Mouse (Mus musculus): Measurements from ENCODE around the gene Gnl3l. TPM values are rescaled to one million over a fixed set of nuclear protein-coding genes. Genes with fewer than 3 reads are reported as not detected.

Gnl3l gene
- polyA plus RNA-seq, 1 experiment, result 15.2 TPM

DNA sequence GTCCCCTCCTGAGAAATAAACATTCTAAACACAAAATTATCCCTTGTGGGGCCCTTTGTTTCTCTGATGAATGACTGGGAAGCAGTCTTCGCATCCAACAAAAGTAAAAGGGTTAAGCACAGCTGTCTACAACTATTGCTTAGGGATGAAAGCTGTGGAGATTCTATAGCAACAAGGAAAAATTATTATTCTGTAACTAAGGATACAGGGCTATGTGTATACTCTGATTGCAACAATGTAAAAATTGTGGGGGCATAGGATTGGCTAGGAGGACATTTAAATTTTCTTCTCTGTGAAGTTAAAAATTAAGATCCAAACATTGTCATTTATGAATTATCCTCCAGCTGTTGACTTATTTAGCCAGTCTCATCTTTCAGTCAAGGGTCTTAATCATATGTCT, 61.1 kb downstream of the Gnl3l start:
- Histone ChIP-seq H3K27me3 (ENCODE audit: control insufficient read depth, insufficient read depth, insufficient read length) (no peaks in the 10 kb centered on the region), H3K79me2 (ENCODE audit: control insufficient read depth, insufficient read depth) (no peaks in the 10 kb centered on the region), H3K36me3 (ENCODE audit: control insufficient read depth, insufficient read depth) (no peaks in the 10 kb centered on the region), H3K4me3 (no peak overlapping the region), H3K4me2 (ENCODE audit: low read depth) (peak overlapping the region; percentile 19), H3ac (ENCODE audit: control insufficient read depth, insufficient read length) (no peak overlapping the region)
- TF ChIP-seq CEBPB (IDR thresholded peaks at IDR 0.05; ENCODE audit: insufficient read depth, poor library complexity, severe bottlenecking) (no peak), TCF12 (IDR thresholded peaks at IDR 0.05; ENCODE audit: insufficient read depth, poor library complexity, severe bottlenecking) (no peak), POLR2A (IDR thresholded peaks at IDR 0.05; ENCODE audit: insufficient read length, low read depth) (no peak), TCF3 (IDR thresholded peaks at IDR 0.05; ENCODE audit: insufficient read length, low read depth) (no peak), REST (IDR thresholded peaks at IDR 0.05; ENCODE audit: insufficient read depth, insufficient read length) (no peak), POLR2AphosphoS2 (IDR thresholded peaks at IDR 0.05; ENCODE audit: insufficient read length, low read depth) (no peak), MAX (IDR thresholded peaks at IDR 0.05; ENCODE audit: low read depth) (no peak), USF1 (IDR thresholded peaks at IDR 0.05; ENCODE audit: low read depth) (no peak), E2F4 (IDR thresholded peaks at IDR 0.05; ENCODE audit: insufficient read depth) (no peak), MYOD1 (IDR thresholded peaks at IDR 0.05; ENCODE audit: control insufficient read depth in 1 of 3, insufficient read length in 2 of 3, low read depth in 2 of 3) (no peak), MYOG (IDR thresholded peaks at IDR 0.05; ENCODE audit: control insufficient read depth in 1 of 3, insufficient read depth in 1 of 3, insufficient read length in 2 of 3, low read depth in 2 of 3) (no peak), SRF (IDR thresholded peaks at IDR 0.05; ENCODE audit: control insufficient read depth, insufficient read length, low read depth) (no peak)

DNA sequence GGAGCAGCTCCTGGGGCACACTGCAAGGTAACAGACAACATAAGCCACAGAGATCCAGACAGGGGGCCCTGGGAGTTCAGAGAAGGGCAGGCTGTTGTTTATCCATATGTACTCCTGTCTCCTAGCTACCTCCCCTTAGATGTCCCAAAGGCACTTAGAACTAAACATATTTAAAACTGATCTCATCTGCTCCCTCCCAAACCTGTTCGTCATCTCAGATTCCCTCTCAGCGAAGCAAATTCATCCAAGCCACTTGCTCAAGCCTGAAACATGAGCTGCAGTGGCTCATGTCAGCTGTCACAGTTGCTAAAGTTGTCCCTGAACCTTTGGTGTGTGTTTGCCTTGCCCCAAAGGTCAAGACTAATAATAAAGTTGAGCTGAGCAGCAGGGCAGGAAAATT, 61.7 kb downstream of the Gnl3l start:
- Histone ChIP-seq H3ac (ENCODE audit: control insufficient read depth, insufficient read length) (no peak overlapping the region), H3K4me2 (ENCODE audit: low read depth) (no peak overlapping the region), H3K27me3 (ENCODE audit: control insufficient read depth, insufficient read depth, insufficient read length) (no peaks in the 10 kb centered on the region), H3K79me2 (ENCODE audit: control insufficient read depth, insufficient read depth) (no peaks in the 10 kb centered on the region), H3K4me3 (no peak overlapping the region), H3K36me3 (ENCODE audit: control insufficient read depth, insufficient read depth) (no peaks in the 10 kb centered on the region)
- TF ChIP-seq MYOG (IDR thresholded peaks at IDR 0.05; ENCODE audit: control insufficient read depth in 1 of 3, insufficient read depth in 1 of 3, insufficient read length in 2 of 3, low read depth in 2 of 3) (peak; percentile 16 to 89 (median 53)), USF1 (IDR thresholded peaks at IDR 0.05; ENCODE audit: low read depth) (no peak), E2F4 (IDR thresholded peaks at IDR 0.05; ENCODE audit: insufficient read depth) (no peak), MAX (IDR thresholded peaks at IDR 0.05; ENCODE audit: low read depth) (no peak), CEBPB (IDR thresholded peaks at IDR 0.05; ENCODE audit: insufficient read depth, poor library complexity, severe bottlenecking) (no peak), MYOD1 (IDR thresholded peaks at IDR 0.05; ENCODE audit: control insufficient read depth in 1 of 3, insufficient read length in 2 of 3, low read depth in 2 of 3) (peak; percentile 1 to 85 (median 71)), POLR2A (IDR thresholded peaks at IDR 0.05; ENCODE audit: insufficient read length, low read depth) (no peak), TCF3 (IDR thresholded peaks at IDR 0.05; ENCODE audit: insufficient read length, low read depth) (peak; percentile 45)

- no peaks in the 10 kb centered on the region for H3K36me3 ChIP-seq (ENCODE audit: control insufficient read depth, insufficient read depth)
- no peak overlapping the region for H3K4me3 ChIP-seq
- no peak overlapping the region for H3ac ChIP-seq (ENCODE audit: control insufficient read depth, insufficient read length)
- TF ChIP-seq TCF12 (IDR thresholded peaks at IDR 0.05; ENCODE audit: insufficient read depth, poor library complexity, severe bottlenecking), result no peak
- no peak for TF ChIP-seq SRF (IDR thresholded peaks at IDR 0.05; ENCODE audit: control insufficient read depth, insufficient read length, low read depth)
- TF ChIP-seq MAX (IDR thresholded peaks at IDR 0.05; ENCODE audit: low read depth), result no peak
- no peak for TF ChIP-seq POLR2A (IDR thresholded peaks at IDR 0.05; ENCODE audit: insufficient read length, low read depth)
- no peak for TF ChIP-seq TCF3 (IDR thresholded peaks at IDR 0.05; ENCODE audit: insufficient read length, low read depth)
- no peak for TF ChIP-seq E2F4 (IDR thresholded peaks at IDR 0.05; ENCODE audit: insufficient read depth)
- TF ChIP-seq MYOD1 (IDR thresholded peaks at IDR 0.05; ENCODE audit: control insufficient read depth in 1 of 3, insufficient read length in 2 of 3, low read depth in 2 of 3), result no peak
- TF ChIP-seq POLR2AphosphoS2 (IDR thresholded peaks at IDR 0.05; ENCODE audit: insufficient read length, low read depth), result no peak
- no peak for TF ChIP-seq REST (IDR thresholded peaks at IDR 0.05; ENCODE audit: insufficient read depth, insufficient read length)
- TF ChIP-seq CEBPB (IDR thresholded peaks at IDR 0.05; ENCODE audit: insufficient read depth, poor library complexity, severe bottlenecking), result no peak
- TF ChIP-seq USF1 (IDR thresholded peaks at IDR 0.05; ENCODE audit: low read depth), result no peak
- TF ChIP-seq MYOG (IDR thresholded peaks at IDR 0.05; ENCODE audit: control insufficient read depth in 1 of 3, insufficient read depth in 1 of 3, insufficient read length in 2 of 3, low read depth in 2 of 3), result no peak
- H3K79me2 ChIP-seq (ENCODE audit: control insufficient read depth, insufficient read depth), result no peaks in the 10 kb centered on the region
- H3K27me3 ChIP-seq (ENCODE audit: control insufficient read depth, insufficient read depth, insufficient read length), result no peaks in the 10 kb centered on the region
- H3K4me2 ChIP-seq (ENCODE audit: low read depth), result no peak overlapping the region
Observed at GRCm38 (mm10) chrX:150954721-150955120, 62.4 kb downstream of the Gnl3l start.

Other genes with a start within 250 kb of the Gnl3l start
- gene Maged2, start 203.0 kb downstream of the Gnl3l start, polyA plus RNA-seq (2012; fragmentation: generic; extraction: Trizol), result 66.9 TPM
- 8.5 TPM for gene Fgd1, start 28.8 kb upstream of the Gnl3l start, polyA plus RNA-seq (2012; fragmentation: generic; extraction: Trizol)
- 13.7 TPM for gene Tsr2, start 79.2 kb upstream of the Gnl3l start, polyA plus RNA-seq (2012; fragmentation: generic; extraction: Trizol)
- gene Wnk3, start 180.8 kb upstream of the Gnl3l start, polyA plus RNA-seq (2012; fragmentation: generic; extraction: Trizol), result 0.05 TPM